Mouse (Mus musculus): ENCODE data around the gene Zfp57. TPM values are rescaled to one million over a fixed set of nuclear protein-coding genes. Genes with fewer than 3 reads are reported as not detected.

Gene Zfp57
- polyA plus RNA-seq, 1 experiment from 2014 or later, result 8.6 TPM

DNA sequence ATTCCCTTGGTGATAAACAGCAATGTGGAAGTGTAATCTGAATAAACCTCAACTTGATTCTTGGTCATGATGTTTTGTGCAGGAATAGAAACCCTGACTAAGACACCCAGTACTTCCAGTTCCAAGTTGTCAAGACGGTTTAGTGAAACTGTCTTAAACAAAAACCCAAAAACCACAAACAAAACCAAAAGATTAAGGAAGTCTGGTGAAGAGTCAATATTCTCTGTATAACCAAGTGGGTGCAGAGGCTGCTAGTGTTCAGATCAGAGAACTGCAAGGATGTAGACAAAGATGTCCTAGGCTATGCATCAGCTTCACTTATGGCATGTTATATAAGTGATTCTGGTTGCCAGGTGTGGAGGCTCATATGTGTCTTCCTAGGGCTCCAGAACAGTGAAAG is 34.1 kb upstream of the Zfp57 start:
- no peaks in the 10 kb centered on the region for H3K4me1 ChIP-seq (replicated peaks; ENCODE audit: control insufficient read depth, insufficient read depth, low read length)
- no peaks in the 10 kb centered on the region for H3K27me3 ChIP-seq (replicated peaks; ENCODE audit: control insufficient read depth, insufficient read depth, low read length)
- WGBS, result 86% methylated on average over 1 of the region's 1 CpGs
- ATAC-seq, result no peak
- H3K9ac ChIP-seq (ENCODE audit: low read depth, low read length), result no peak overlapping the region
- no peak overlapping the region for H3K27ac ChIP-seq (ENCODE audit: low read depth, low read length)
- no peak overlapping the region for H3K4me3 ChIP-seq (ENCODE audit: low read depth, low read length)
- no peak overlapping the region for H3K4me2 ChIP-seq (replicated peaks; ENCODE audit: low read depth)
- H3K9me3 ChIP-seq (ENCODE audit: control insufficient read depth), result no peaks in the 10 kb centered on the region
- TF ChIP-seq CTCF (IDR thresholded peaks at IDR 0.05; ENCODE audit: low read depth), result no peak
- H3K36me3 ChIP-seq (ENCODE audit: control insufficient read depth, insufficient read depth), result no peaks in the 10 kb centered on the region

DNA sequence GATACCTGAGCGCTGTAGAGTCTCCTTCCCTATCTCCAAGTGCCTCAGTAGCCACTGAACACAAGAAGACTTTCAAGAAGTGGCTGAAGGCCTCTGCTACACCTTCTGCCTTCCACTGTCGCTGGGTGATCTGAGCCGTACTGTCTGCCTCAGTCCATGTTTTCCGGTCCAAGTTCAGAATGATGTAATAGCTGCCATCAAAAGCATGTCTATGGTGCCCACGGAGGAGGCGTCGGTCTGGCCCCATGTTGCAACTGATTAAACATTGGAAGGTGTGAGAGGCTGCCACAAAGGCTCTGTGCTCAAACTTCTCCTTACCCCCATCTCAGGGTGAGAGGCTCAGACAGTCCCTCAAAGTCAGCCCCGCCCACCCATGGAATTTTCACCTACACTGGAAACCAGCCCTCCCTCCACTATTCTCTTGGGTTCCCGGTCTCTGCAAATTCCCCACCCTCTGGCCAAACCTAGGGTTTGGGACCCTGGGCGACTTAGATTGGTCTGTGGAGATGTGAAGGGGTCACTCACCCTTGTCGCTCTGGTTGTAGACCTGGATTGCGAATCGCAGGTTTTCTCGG is 30.6 kb upstream of the Zfp57 start:
- Histone ChIP-seq H3K9ac (ENCODE audit: low read depth, low read length) (no peak overlapping the region), H3K4me1 (replicated peaks; ENCODE audit: control insufficient read depth, insufficient read depth, low read length) (no peaks in the 10 kb centered on the region), H3K27ac (ENCODE audit: low read depth, low read length) (no peak overlapping the region), H3K4me3 (ENCODE audit: low read depth, low read length) (no peak overlapping the region), H3K27me3 (replicated peaks; ENCODE audit: control insufficient read depth, insufficient read depth, low read length) (no peaks in the 10 kb centered on the region), H3K36me3 (ENCODE audit: control insufficient read depth, insufficient read depth) (no peaks in the 10 kb centered on the region), H3K9me3 (ENCODE audit: control insufficient read depth) (no peaks in the 10 kb centered on the region), H3K4me2 (replicated peaks; ENCODE audit: low read depth) (no peak overlapping the region)
- WGBS, result 64% methylated on average over 14 of the region's 14 CpGs
- no peak for ATAC-seq
- TF ChIP-seq CTCF (IDR thresholded peaks at IDR 0.05; ENCODE audit: low read depth), result no peak

- 85% methylated on average over 6 of the region's 6 CpGs for WGBS
- H3K4me3 ChIP-seq (ENCODE audit: low read depth, low read length), result no peak overlapping the region
- no peaks in the 10 kb centered on the region for H3K9me3 ChIP-seq (ENCODE audit: control insufficient read depth)
- H3K27ac ChIP-seq (ENCODE audit: low read depth, low read length), result no peak overlapping the region
- H3K9ac ChIP-seq (ENCODE audit: low read depth, low read length), result no peak overlapping the region
- no peaks in the 10 kb centered on the region for H3K36me3 ChIP-seq (ENCODE audit: control insufficient read depth, insufficient read depth)
- ATAC-seq, result no peak
- no peak for TF ChIP-seq CTCF (IDR thresholded peaks at IDR 0.05; ENCODE audit: low read depth)
- H3K27me3 ChIP-seq (replicated peaks; ENCODE audit: control insufficient read depth, insufficient read depth, low read length), result no peaks in the 10 kb centered on the region
- no peak overlapping the region for H3K4me2 ChIP-seq (replicated peaks; ENCODE audit: low read depth)
- H3K4me1 ChIP-seq (replicated peaks; ENCODE audit: control insufficient read depth, insufficient read depth, low read length), result no peaks in the 10 kb centered on the region
Observed at GRCm38 (mm10) chr17:36971172-36971850, 29.7 kb upstream of the Zfp57 start.

GRCm38 (mm10) chr17:36972791-36973190 is 28.2 kb upstream of the Zfp57 start:
- WGBS, result 75% methylated on average over 3 of the region's 3 CpGs
- no peak for TF ChIP-seq CTCF (IDR thresholded peaks at IDR 0.05; ENCODE audit: low read depth)
- Histone ChIP-seq H3K4me3 (ENCODE audit: low read depth, low read length) (no peak overlapping the region), H3K4me2 (replicated peaks; ENCODE audit: low read depth) (no peak overlapping the region), H3K9me3 (ENCODE audit: control insufficient read depth) (no peaks in the 10 kb centered on the region), H3K4me1 (replicated peaks; ENCODE audit: control insufficient read depth, insufficient read depth, low read length) (no peaks in the 10 kb centered on the region), H3K27ac (ENCODE audit: low read depth, low read length) (no peak overlapping the region), H3K27me3 (replicated peaks; ENCODE audit: control insufficient read depth, insufficient read depth, low read length) (no peaks in the 10 kb centered on the region), H3K9ac (ENCODE audit: low read depth, low read length) (no peak overlapping the region), H3K36me3 (ENCODE audit: control insufficient read depth, insufficient read depth) (no peaks in the 10 kb centered on the region)
- no peak for ATAC-seq

DNA sequence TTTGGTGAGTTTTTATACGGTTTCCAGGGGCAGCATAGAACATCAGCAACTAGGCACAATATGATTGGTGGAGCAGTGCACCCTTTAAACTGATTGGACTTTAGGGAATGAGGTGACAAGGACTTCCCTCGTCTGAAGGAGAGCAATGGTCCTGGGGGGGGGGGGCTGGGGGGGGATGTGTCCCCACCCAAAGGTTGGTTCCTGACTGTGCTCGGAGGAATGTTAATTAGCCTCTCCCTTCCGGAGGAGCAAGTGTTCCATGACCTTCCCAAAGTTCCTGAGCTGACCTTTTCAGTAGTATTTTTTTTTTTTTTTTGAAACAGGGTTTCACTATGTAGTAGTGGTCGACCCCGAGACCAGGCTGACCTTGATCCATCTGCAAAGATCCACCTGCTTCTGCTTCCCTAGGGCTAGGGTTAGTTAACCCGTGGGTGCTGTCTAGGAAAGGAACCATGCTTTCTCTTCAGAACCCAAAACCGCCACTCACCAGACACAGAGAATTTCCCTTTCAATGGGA is 27.6 kb upstream of the Zfp57 start:
- no peak for ATAC-seq
- no peaks in the 10 kb centered on the region for H3K9me3 ChIP-seq (ENCODE audit: control insufficient read depth)
- H3K9ac ChIP-seq (ENCODE audit: low read depth, low read length), result no peak overlapping the region
- no peak overlapping the region for H3K27ac ChIP-seq (ENCODE audit: low read depth, low read length)
- no peaks in the 10 kb centered on the region for H3K4me1 ChIP-seq (replicated peaks; ENCODE audit: control insufficient read depth, insufficient read depth, low read length)
- no peak overlapping the region for H3K4me2 ChIP-seq (replicated peaks; ENCODE audit: low read depth)
- no peak overlapping the region for H3K4me3 ChIP-seq (ENCODE audit: low read depth, low read length)
- H3K36me3 ChIP-seq (ENCODE audit: control insufficient read depth, insufficient read depth), result no peaks in the 10 kb centered on the region
- no peak for TF ChIP-seq CTCF (IDR thresholded peaks at IDR 0.05; ENCODE audit: low read depth)
- no peaks in the 10 kb centered on the region for H3K27me3 ChIP-seq (replicated peaks; ENCODE audit: control insufficient read depth, insufficient read depth, low read length)
- WGBS, result 70% methylated on average over 8 of the region's 8 CpGs

DNA sequence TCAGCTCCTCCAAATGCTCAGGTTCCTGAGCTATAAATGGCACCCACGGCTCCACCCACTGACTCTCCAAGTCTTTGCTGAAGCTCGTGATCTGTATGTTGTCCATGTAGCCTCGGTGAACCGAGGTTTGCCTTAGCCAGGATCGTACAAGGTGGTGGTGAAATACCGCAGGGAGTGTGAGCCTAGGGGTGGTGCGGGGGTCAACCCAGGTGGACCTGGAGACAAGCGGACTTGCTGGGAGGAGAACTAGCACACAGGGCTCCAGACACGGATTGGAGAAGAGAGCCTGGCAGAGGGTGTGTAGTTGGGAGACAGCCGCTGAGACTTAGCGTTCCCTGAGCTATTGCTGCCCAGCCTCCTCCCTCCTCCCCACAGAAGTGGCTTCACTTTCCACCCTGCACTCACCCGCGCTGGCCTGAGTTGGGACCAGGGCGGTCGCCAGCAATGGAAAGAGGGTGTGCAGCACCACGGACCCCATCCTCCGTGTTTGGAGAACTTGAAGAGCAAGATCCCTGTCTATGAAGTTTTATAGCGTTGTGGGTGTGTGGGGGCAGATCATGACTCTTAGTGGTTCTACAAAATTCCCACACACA is 19.6 kb upstream of the Zfp57 start, which contains the start of gene 2410137M14Rik:
Gene 2410137M14Rik, minus strand, starts transcription at position 17 of the 593 bp plus-strand sequence.
- Histone ChIP-seq H3K27me3 (replicated peaks; ENCODE audit: control insufficient read depth, insufficient read depth, low read length) (no peaks in the 10 kb centered on the region), H3K4me3 (ENCODE audit: low read depth, low read length) (peak within 1 kb of the TSS; percentile 23), H3K27ac (ENCODE audit: low read depth, low read length) (no peak within 1 kb of the TSS), H3K4me1 (replicated peaks; ENCODE audit: control insufficient read depth, insufficient read depth, low read length) (no peaks in the 10 kb centered on the region), H3K4me2 (replicated peaks; ENCODE audit: low read depth) (peak within 1 kb of the TSS; percentile 61), H3K9me3 (ENCODE audit: control insufficient read depth) (no peaks in the 10 kb centered on the region), H3K9ac (ENCODE audit: low read depth, low read length) (no peak within 1 kb of the TSS), H3K36me3 (ENCODE audit: control insufficient read depth, insufficient read depth) (no peaks in the 10 kb centered on the region)
- no peak for TF ChIP-seq CTCF (IDR thresholded peaks at IDR 0.05; ENCODE audit: low read depth)
- ATAC-seq, result peak; percentile 43; the same call in 1 of the 2 replicates
- WGBS, result 8% methylated on average over 18 of the region's 18 CpGs

Data from intestine, postnatal 0 days (tissue).